9 mouse cellular contexts compared by ENCODE assay signal in genomic region chr4:138252231-138252630, GRCm38 (mm10). TPM values are rescaled to one million over a fixed set of nuclear protein-coding genes. Genes with fewer than 3 reads are reported as not detected.
DNase-seq lines count a peak whose midpoint lies in the region; ATAC-seq and TF ChIP-seq lines count a peak whose summit lies in the region.
"Had no signal": no experiment of that assay in that cellular context is flagged by ENCODE, and none has a peak within 500 bp of the region (broad histone marks: within the 10 kb centered on the region; RNA-seq: fewer than 3 reads in every experiment).

No protein-coding gene starts in this region.

- no peaks in the 10 kb centered on the region for H3K9me3 ChIP-seq in lung, embryonic 14.5 days (ENCODE audit: low read depth, low read length)
- no peaks in the 10 kb centered on the region for H3K9me3 ChIP-seq in forebrain, embryonic 13.5 days (replicated peaks)
- H3K9me3 ChIP-seq in limb, embryonic 11.5 days (ENCODE audit: control insufficient read depth, low read length), result no peaks in the 10 kb centered on the region
- H3K9me3 ChIP-seq in neural tube, embryonic 14.5 days (ENCODE audit: control insufficient read depth, low read length), result no peaks in the 10 kb centered on the region

- H3K4me3 ChIP-seq in lung, embryonic 14.5 days (ENCODE audit: low read depth, low read length), result no peak overlapping the region
- H3K4me3 ChIP-seq in forebrain, embryonic 13.5 days, result peak overlapping the region; percentile 54
- H3K4me3 ChIP-seq in limb, embryonic 11.5 days (ENCODE audit: low read depth, low read length), result no peak overlapping the region
- peak overlapping the region; percentile 57 for H3K4me3 ChIP-seq in neural tube, embryonic 14.5 days (ENCODE audit: low read depth, low read length)

- peak overlapping the region; percentile 55 for H3K4me2 ChIP-seq in lung, embryonic 14.5 days
- peak overlapping the region; percentile 98 for H3K4me2 ChIP-seq in forebrain, embryonic 13.5 days
- peak overlapping the region; percentile 46 for H3K4me2 ChIP-seq in limb, embryonic 11.5 days (ENCODE audit: low read depth, severe bottlenecking)
- peak overlapping the region; percentile 89 for H3K4me2 ChIP-seq in neural tube, embryonic 14.5 days (ENCODE audit: low read depth, low read length)

- no peak overlapping the region for H3K9ac ChIP-seq in lung, embryonic 14.5 days
- peak overlapping the region; percentile 57; the same call in 1 of the 2 replicates for H3K9ac ChIP-seq in forebrain, embryonic 13.5 days
- peak overlapping the region; percentile 19; the same call in 1 of the 2 replicates for H3K9ac ChIP-seq in limb, embryonic 11.5 days (ENCODE audit: low read length)
- H3K9ac ChIP-seq in neural tube, embryonic 14.5 days (replicated peaks; ENCODE audit: low read depth, low read length), result peak overlapping the region; percentile 53

- no peak overlapping the region for H3K27ac ChIP-seq in lung, embryonic 14.5 days (ENCODE audit: low read depth)
- H3K27ac ChIP-seq in forebrain, embryonic 13.5 days, result no peak overlapping the region
- H3K27ac ChIP-seq in limb, embryonic 11.5 days (replicated peaks; ENCODE audit: low read depth, low read length), result 0 out of 2 replicates have a peak overlapping the region, but pooled peaks have one; percentile 26
- no peak overlapping the region for H3K27ac ChIP-seq in neural tube, embryonic 14.5 days (ENCODE audit: low read depth, low read length)

- peaks cover 5% of the 10 kb centered on the region; the same call in 1 of the 2 replicates for H3K4me1 ChIP-seq in lung, embryonic 14.5 days (ENCODE audit: insufficient read depth)
- peaks cover 34% of the 10 kb centered on the region for H3K4me1 ChIP-seq in forebrain, embryonic 13.5 days
- peaks cover 35% of the 10 kb centered on the region for H3K4me1 ChIP-seq in limb, embryonic 11.5 days (ENCODE audit: control insufficient read depth, insufficient read depth, low read length)
- peaks cover 24% of the 10 kb centered on the region for H3K4me1 ChIP-seq in neural tube, embryonic 14.5 days (ENCODE audit: control insufficient read depth, insufficient read depth, low read length)

- no peak for DNase-seq in lung, embryonic 14.5 days
- no peak for DNase-seq in lung, adult 18-20 months
- peak; percentile 65 for DNase-seq in limb, embryonic 11.5 days (ENCODE audit: low spot score)
- DNase-seq in thymus, postnatal 10 days (ENCODE audit: low spot score in 2 of 2), result no peak
- no peak for DNase-seq in adrenal gland, postnatal 25 days
- DNase-seq in testis, postnatal 10 days (ENCODE audit: low spot score), result no peak
- DNase-seq: layer of hippocampus, adult 9-11 months had no signal

- no peak for ATAC-seq in lung, embryonic 14.5 days (ENCODE audit: insufficient read depth)
- ATAC-seq in forebrain, embryonic 13.5 days, result no peak
- no peak for ATAC-seq in limb, embryonic 11.5 days (ENCODE audit: insufficient number of reproducible peaks, low FRiP score, low TSS enrichment, low read depth)
- no peak for ATAC-seq in neural tube, embryonic 14.5 days (ENCODE audit: low read depth)

- WGBS in lung, embryonic 14.5 days, result 20% methylated on average over 5 of the region's 5 CpGs
- WGBS in forebrain, embryonic 13.5 days, result 19% methylated on average over 5 of the region's 5 CpGs
- WGBS in limb, embryonic 11.5 days, result 5% methylated on average over 5 of the region's 5 CpGs
- WGBS in neural tube, embryonic 14.5 days, result 12% methylated on average over 5 of the region's 5 CpGs

- no peak for TF ChIP-seq CTCF in lung, embryonic 14.5 days (IDR thresholded peaks at IDR 0.05; ENCODE audit: low read depth)

- peaks cover 6% of the 10 kb centered on the region for H3K36me3 ChIP-seq in lung, embryonic 14.5 days (ENCODE audit: insufficient read depth)
- H3K36me3 ChIP-seq in forebrain, embryonic 13.5 days (ENCODE audit: poor library complexity, severe bottlenecking), result peaks cover 8% of the 10 kb centered on the region
- peaks cover 5% of the 10 kb centered on the region for H3K36me3 ChIP-seq in limb, embryonic 11.5 days (ENCODE audit: control insufficient read depth, insufficient read depth, low read length)
- H3K36me3 ChIP-seq in neural tube, embryonic 14.5 days (ENCODE audit: control insufficient read depth, insufficient read depth, low read length), result no peaks in the 10 kb centered on the region

- peaks cover 23% of the 10 kb centered on the region for H3K27me3 ChIP-seq in lung, embryonic 14.5 days (ENCODE audit: insufficient read depth, low read length)
- H3K27me3 ChIP-seq in forebrain, embryonic 13.5 days, result peaks cover 75% of the 10 kb centered on the region
- peaks cover 24% of the 10 kb centered on the region for H3K27me3 ChIP-seq in limb, embryonic 11.5 days (ENCODE audit: control insufficient read depth, insufficient read depth, low read length)
- no peaks in the 10 kb centered on the region for H3K27me3 ChIP-seq in neural tube, embryonic 14.5 days (ENCODE audit: control insufficient read depth, insufficient read depth, low read length)

RNA-seq across cellular contexts. Expression of gene Kif17, which starts 2.0 kb away (rescaled TPM):
- 2.2 and 2.5 TPM in 2 replicates for polyA plus RNA-seq in lung, embryonic 14.5 days (2014; fragmentation: Nextera tagmentation; extraction: Ambion mirVana)
- 0.59 and 0.77 TPM in 2 replicates for polyA plus RNA-seq in forebrain, embryonic 13.5 days (2015; fragmentation: Nextera tagmentation; extraction: Ambion mirVana)
- polyA plus RNA-seq in limb, embryonic 11.5 days (2014; fragmentation: Nextera tagmentation; extraction: Ambion mirVana), result 0.68 and 0.70 TPM in 2 replicates
- 3.7 and 4.3 TPM in 2 replicates for polyA plus RNA-seq in neural tube, embryonic 14.5 days (2014; fragmentation: Nextera tagmentation; extraction: Ambion mirVana)
- total RNA-seq in adrenal gland, postnatal 25 days (2021), result 2.4 and 4.3 TPM in 2 replicates

RNA-seq across cellular contexts. Expression of gene Sh2d5, which starts 2.0 kb away (rescaled TPM):
- 0.36 and 0.41 TPM in 2 replicates for polyA plus RNA-seq in lung, embryonic 14.5 days (2014; fragmentation: Nextera tagmentation; extraction: Ambion mirVana)
- polyA plus RNA-seq in forebrain, embryonic 13.5 days (2015; fragmentation: Nextera tagmentation; extraction: Ambion mirVana), result 2.5 and 3.0 TPM in 2 replicates
- polyA plus RNA-seq in limb, embryonic 11.5 days (2014; fragmentation: Nextera tagmentation; extraction: Ambion mirVana), result 1.3 and 1.4 TPM in 2 replicates
- polyA plus RNA-seq in neural tube, embryonic 14.5 days (2014; fragmentation: Nextera tagmentation; extraction: Ambion mirVana), result 12.8 and 14.8 TPM in 2 replicates
- total RNA-seq in adrenal gland, postnatal 25 days (2021), result 2.1 and 2.3 TPM in 2 replicates

RNA-seq across cellular contexts. Expression of gene Hp1bp3, which starts 36.1 kb away (rescaled TPM):
- polyA plus RNA-seq in lung, embryonic 14.5 days (2014; fragmentation: Nextera tagmentation; extraction: Ambion mirVana), result 172 and 179 TPM in 2 replicates
- 235 and 259 TPM in 2 replicates for polyA plus RNA-seq in forebrain, embryonic 13.5 days (2015; fragmentation: Nextera tagmentation; extraction: Ambion mirVana)
- 189 TPM in 2 replicates for polyA plus RNA-seq in limb, embryonic 11.5 days (2014; fragmentation: Nextera tagmentation; extraction: Ambion mirVana)
- polyA plus RNA-seq in neural tube, embryonic 14.5 days (2014; fragmentation: Nextera tagmentation; extraction: Ambion mirVana), result 181 and 197 TPM in 2 replicates
- 214 and 265 TPM in 2 replicates for total RNA-seq in adrenal gland, postnatal 25 days (2021)

RNA-seq across cellular contexts. Expression of gene Ddost, which starts 52.3 kb away (rescaled TPM):
- polyA plus RNA-seq in lung, embryonic 14.5 days (2014; fragmentation: Nextera tagmentation; extraction: Ambion mirVana), result 371 and 379 TPM in 2 replicates
- 176 and 192 TPM in 2 replicates for polyA plus RNA-seq in forebrain, embryonic 13.5 days (2015; fragmentation: Nextera tagmentation; extraction: Ambion mirVana)
- polyA plus RNA-seq in limb, embryonic 11.5 days (2014; fragmentation: Nextera tagmentation; extraction: Ambion mirVana), result 258 and 272 TPM in 2 replicates
- 190 and 208 TPM in 2 replicates for polyA plus RNA-seq in neural tube, embryonic 14.5 days (2014; fragmentation: Nextera tagmentation; extraction: Ambion mirVana)
- 105 and 106 TPM in 2 replicates for total RNA-seq in adrenal gland, postnatal 25 days (2021)

Comparison
In these comparisons a context has a peak if more than half of its experiments do, and no peak if none do; other contexts are left out.
1. H3K4me2 ChIP-seq: peak in every context shown above with its lines; median percentile 98 in forebrain, embryonic 13.5 days; 89 in neural tube, embryonic 14.5 days; 55 in lung, embryonic 14.5 days; 46 in limb, embryonic 11.5 days.
2. H3K4me3 ChIP-seq: peak in forebrain, embryonic 13.5 days (single experiment) and neural tube, embryonic 14.5 days (single experiment); none in lung, embryonic 14.5 days (single experiment) and limb, embryonic 11.5 days (single experiment).